Comparison of ENCODE assay signal across 18 mouse cellular contexts in genomic region chr6:52243681-52244121, GRCm38 (mm10). TPM values are rescaled to one million over a fixed set of nuclear protein-coding genes. Genes with fewer than 3 reads are reported as not detected.
DNase-seq lines count a peak whose midpoint lies in the region; ATAC-seq and TF ChIP-seq lines count a peak whose summit lies in the region.
"Had no signal": no experiment of that assay in that cellular context is flagged by ENCODE, and none has a peak within 500 bp of the region (broad histone marks: within the 10 kb centered on the region; RNA-seq: fewer than 3 reads in every experiment).

No protein-coding gene starts in this region.

- peak; percentile 70 for DNase-seq in heart, adult 11 months
- no peak for DNase-seq in limb, embryonic 14.5 days (ENCODE audit: low spot score)
- no peak for DNase-seq in spleen, postnatal 10 days (ENCODE audit: low spot score in 2 of 2)
- DNase-seq in layer of hippocampus, adult 8-10 months (ENCODE audit: low spot score in 2 of 2) = no peak
- DNase-seq: B cell, adult 2 months; cerebellum, postnatal 14 days; layer of hippocampus, adult 9-11 months; lung, postnatal 14 days had no signal

- TF ChIP-seq CTCF in C2C12 (IDR thresholded peaks at IDR 0.05; ENCODE audit: control insufficient read depth, insufficient read depth, insufficient read length) = no peak

- H3K4me2 ChIP-seq in heart, embryonic 11.5 days = no peak overlapping the region
- peak overlapping the region; percentile 15 for H3K4me2 ChIP-seq in intestine, embryonic 15.5 days (replicated peaks)
- H3K4me2 ChIP-seq in limb, embryonic 14.5 days (replicated peaks; ENCODE audit: low read depth, low read length, severe bottlenecking) = peak overlapping the region; percentile 96
- no peak overlapping the region for H3K4me2 ChIP-seq in forebrain, embryonic 13.5 days

- peaks cover 94% of the 10 kb centered on the region for H3K27me3 ChIP-seq in heart, embryonic 11.5 days (ENCODE audit: control insufficient read depth, insufficient read depth, low read length)
- H3K27me3 ChIP-seq in C2C12 (ENCODE audit: control insufficient read depth, insufficient read depth, insufficient read length) = no peaks in the 10 kb centered on the region
- H3K27me3 ChIP-seq in intestine, embryonic 15.5 days (replicated peaks) = peaks cover 92% of the 10 kb centered on the region
- H3K27me3 ChIP-seq in limb, embryonic 14.5 days (ENCODE audit: control insufficient read depth, insufficient read depth, low read length) = no peaks in the 10 kb centered on the region
- H3K27me3 ChIP-seq in forebrain, embryonic 13.5 days = peaks cover 100% of the 10 kb centered on the region

- no peaks in the 10 kb centered on the region for H3K9me3 ChIP-seq in heart, embryonic 11.5 days (replicated peaks; ENCODE audit: control insufficient read depth, low read length)
- no peaks in the 10 kb centered on the region for H3K9me3 ChIP-seq in intestine, embryonic 15.5 days
- no peaks in the 10 kb centered on the region for H3K9me3 ChIP-seq in limb, embryonic 14.5 days (ENCODE audit: control insufficient read depth, low read length)
- H3K9me3 ChIP-seq in forebrain, embryonic 13.5 days (replicated peaks) = no peaks in the 10 kb centered on the region
- H3K9me3 ChIP-seq: hindbrain, embryonic 10.5 days had no signal

- H3K4me1 ChIP-seq in heart, embryonic 11.5 days (ENCODE audit: control insufficient read depth, insufficient read depth, low read length) = peaks cover 5% of the 10 kb centered on the region; the same call in 1 of the 2 replicates
- peaks cover 22% of the 10 kb centered on the region; the same call in 1 of the 2 replicates for H3K4me1 ChIP-seq in intestine, embryonic 15.5 days (replicated peaks)
- H3K4me1 ChIP-seq in limb, embryonic 14.5 days (ENCODE audit: control insufficient read depth, insufficient read depth, low read length) = peaks cover 23% of the 10 kb centered on the region
- H3K4me1 ChIP-seq in forebrain, embryonic 13.5 days = 0 out of 2 replicates have a peak, but pooled peaks cover 4% of the 10 kb centered on the region

- no peak overlapping the region for H3K27ac ChIP-seq in heart, embryonic 11.5 days (ENCODE audit: low read depth, low read length)
- no peak overlapping the region for H3K27ac ChIP-seq in intestine, embryonic 15.5 days
- peak overlapping the region; percentile 98 for H3K27ac ChIP-seq in limb, embryonic 14.5 days (replicated peaks; ENCODE audit: low read depth, low read length)
- H3K27ac ChIP-seq in forebrain, embryonic 13.5 days = no peak overlapping the region
- H3K27ac ChIP-seq: hindbrain, embryonic 10.5 days had no signal

- no peak overlapping the region for H3K4me3 ChIP-seq in heart, embryonic 11.5 days (ENCODE audit: low read depth, low read length)
- peak overlapping the region; percentile 75 for H3K4me3 ChIP-seq in C2C12 (ENCODE audit: insufficient read depth, poor library complexity, severe bottlenecking)
- H3K4me3 ChIP-seq in intestine, embryonic 15.5 days (replicated peaks) = peak overlapping the region; percentile 28
- peak overlapping the region; percentile 90 for H3K4me3 ChIP-seq in limb, embryonic 14.5 days (replicated peaks; ENCODE audit: low read length)
- no peak overlapping the region for H3K4me3 ChIP-seq in forebrain, embryonic 13.5 days
- H3K4me3 ChIP-seq: hindbrain, embryonic 10.5 days had no signal

- H3K9ac ChIP-seq in heart, embryonic 11.5 days (ENCODE audit: low read depth, low read length) = no peak overlapping the region
- no peak overlapping the region for H3K9ac ChIP-seq in intestine, embryonic 15.5 days
- H3K9ac ChIP-seq in limb, embryonic 14.5 days (ENCODE audit: low read depth, low read length, severe bottlenecking) = peak overlapping the region; percentile 98
- no peak overlapping the region for H3K9ac ChIP-seq in forebrain, embryonic 13.5 days

- H3K79me3 ChIP-seq in C2C12 (ENCODE audit: low read depth) = peaks cover 70% of the 10 kb centered on the region

- no peaks in the 10 kb centered on the region for H3K36me3 ChIP-seq in heart, embryonic 11.5 days (ENCODE audit: control insufficient read depth, insufficient read depth, low read length)
- H3K36me3 ChIP-seq in C2C12 (ENCODE audit: control insufficient read depth, insufficient read depth) = peaks cover 8% of the 10 kb centered on the region
- no peaks in the 10 kb centered on the region for H3K36me3 ChIP-seq in intestine, embryonic 15.5 days
- H3K36me3 ChIP-seq in limb, embryonic 14.5 days (ENCODE audit: control insufficient read depth, insufficient read depth, low read length) = peaks cover 1% of the 10 kb centered on the region; the same call in 1 of the 2 replicates
- no peaks in the 10 kb centered on the region for H3K36me3 ChIP-seq in forebrain, embryonic 13.5 days (ENCODE audit: poor library complexity, severe bottlenecking)
- H3K36me3 ChIP-seq: hindbrain, embryonic 10.5 days had no signal

- H3K79me2 ChIP-seq in C2C12 (ENCODE audit: control insufficient read depth, insufficient read depth) = peaks cover 100% of the 10 kb centered on the region

- H3ac ChIP-seq in C2C12 (ENCODE audit: control insufficient read depth, insufficient read length, low read depth) = peak overlapping the region; percentile 66

- TF ChIP-seq POLR2A in limb, embryonic 14.5 days (IDR thresholded peaks at IDR 0.05; ENCODE audit: borderline replicate concordance, extremely low read depth, insufficient read depth, insufficient read length) = no peak

- no peak for ATAC-seq in heart, embryonic 11.5 days (replicated peaks; ENCODE audit: insufficient number of reproducible peaks, low FRiP score, low TSS enrichment)
- no peak for ATAC-seq in intestine, embryonic 15.5 days
- no peak for ATAC-seq in limb, embryonic 14.5 days (ENCODE audit: low FRiP score, low read depth)
- ATAC-seq in forebrain, embryonic 13.5 days = no peak
- ATAC-seq: midbrain, embryonic 16.5 days had no signal

- 1% methylated on average over 12 of the region's 12 CpGs for WGBS in heart, embryonic 11.5 days (ENCODE audit: insufficient replicate concordance)
- 2% methylated on average over 12 of the region's 12 CpGs for WGBS in intestine, embryonic 15.5 days
- WGBS in limb, embryonic 14.5 days = 5% methylated on average over 12 of the region's 12 CpGs
- 2% methylated on average over 12 of the region's 12 CpGs for WGBS in forebrain, embryonic 13.5 days

TF ChIP-seq in C2C12, 6 proteins besides CTCF, POLR2A, EP300 and RAD21:
- TF ChIP-seq MYOG (IDR thresholded peaks at IDR 0.05; ENCODE audit: control insufficient read depth, extremely low read depth, insufficient read length) (no peak), USF1 (IDR thresholded peaks at IDR 0.05; ENCODE audit: low read depth) (no peak)

RNA-seq across cellular contexts. Expression of gene Hoxa11, which starts 1.9 kb away (rescaled TPM):
- not detected in 2 replicates for polyA plus RNA-seq in heart, embryonic 11.5 days (2014; fragmentation: Nextera tagmentation; extraction: Ambion mirVana)
- 19.2 TPM for polyA plus RNA-seq in C2C12 (2012; fragmentation: generic; extraction: Trizol)
- polyA plus RNA-seq in intestine, embryonic 15.5 days (2015; fragmentation: Nextera tagmentation; extraction: Ambion mirVana) = 2.0 and 3.3 TPM in 2 replicates
- 32.6 and 41.2 TPM in 2 replicates for polyA plus RNA-seq in limb, embryonic 14.5 days (2012; rRNA removed)
- 31.1 and 39.0 TPM in 2 replicates for polyA plus RNA-seq in limb, embryonic 14.5 days (2014; fragmentation: Nextera tagmentation; extraction: Ambion mirVana)
- total RNA-seq in layer of hippocampus, adult 8-10 months (2022) = not detected
- polyA plus RNA-seq in forebrain, embryonic 13.5 days (2015; fragmentation: Nextera tagmentation; extraction: Ambion mirVana) = 0.12 TPM in 1 of 2 replicates, not detected in the other
- total RNA-seq: adrenal gland, adult 18-20 months; heart, adult 8-10 months; liver, adult 2 months had no signal
- polyA plus RNA-seq: embryonic facial prominence, embryonic 14.5 days; hindbrain, embryonic 10.5 days; liver, adult 2 months; midbrain, embryonic 16.5 days had no signal

RNA-seq across cellular contexts. Expression of gene Hoxa10, which starts 3.0 kb away (rescaled TPM):
- polyA plus RNA-seq in heart, embryonic 11.5 days (2014; fragmentation: Nextera tagmentation; extraction: Ambion mirVana) = 0.20 and 0.97 TPM in 2 replicates
- polyA plus RNA-seq in C2C12 (2012; fragmentation: generic; extraction: Trizol) = 19.8 TPM
- 11.4 and 20.2 TPM in 2 replicates for polyA plus RNA-seq in intestine, embryonic 15.5 days (2015; fragmentation: Nextera tagmentation; extraction: Ambion mirVana)
- polyA plus RNA-seq in limb, embryonic 14.5 days (2012; rRNA removed) = 111 and 136 TPM in 2 replicates
- 117 and 149 TPM in 2 replicates for polyA plus RNA-seq in limb, embryonic 14.5 days (2014; fragmentation: Nextera tagmentation; extraction: Ambion mirVana)
- not detected for total RNA-seq in layer of hippocampus, adult 8-10 months (2022)
- polyA plus RNA-seq in forebrain, embryonic 13.5 days (2015; fragmentation: Nextera tagmentation; extraction: Ambion mirVana) = 0.09 TPM in 1 of 2 replicates, not detected in the other
- total RNA-seq: heart, adult 8-10 months; liver, adult 2 months had no signal
- polyA plus RNA-seq: embryonic facial prominence, embryonic 14.5 days; hindbrain, embryonic 10.5 days; liver, adult 2 months; midbrain, embryonic 16.5 days had no signal

RNA-seq across cellular contexts. Expression of gene Hoxa9, which starts 12.8 kb away (rescaled TPM):
- 0.13 and 0.29 TPM in 2 replicates for polyA plus RNA-seq in heart, embryonic 11.5 days (2014; fragmentation: Nextera tagmentation; extraction: Ambion mirVana)
- polyA plus RNA-seq in C2C12 (2012; fragmentation: generic; extraction: Trizol) = 19.3 TPM
- 5.3 and 6.3 TPM in 2 replicates for polyA plus RNA-seq in intestine, embryonic 15.5 days (2015; fragmentation: Nextera tagmentation; extraction: Ambion mirVana)
- 107 and 134 TPM in 2 replicates for polyA plus RNA-seq in limb, embryonic 14.5 days (2012; rRNA removed)
- polyA plus RNA-seq in limb, embryonic 14.5 days (2014; fragmentation: Nextera tagmentation; extraction: Ambion mirVana) = 39.0 and 45.2 TPM in 2 replicates
- not detected for total RNA-seq in layer of hippocampus, adult 8-10 months (2022)
- not detected in 2 replicates for polyA plus RNA-seq in forebrain, embryonic 13.5 days (2015; fragmentation: Nextera tagmentation; extraction: Ambion mirVana)
- total RNA-seq: heart, adult 8-10 months; liver, adult 2 months had no signal
- polyA plus RNA-seq: hindbrain, embryonic 10.5 days; midbrain, embryonic 16.5 days had no signal

RNA-seq across cellular contexts. Expression of gene Hoxa13, which starts 17.0 kb away (rescaled TPM):
- polyA plus RNA-seq in heart, embryonic 11.5 days (2014; fragmentation: Nextera tagmentation; extraction: Ambion mirVana) = 0.20 TPM in 1 of 2 replicates, not detected in the other
- 0.77 TPM for polyA plus RNA-seq in C2C12 (2012; fragmentation: generic; extraction: Trizol)
- polyA plus RNA-seq in intestine, embryonic 15.5 days (2015; fragmentation: Nextera tagmentation; extraction: Ambion mirVana) = 0.59 and 0.61 TPM in 2 replicates
- 26.0 and 37.6 TPM in 2 replicates for polyA plus RNA-seq in limb, embryonic 14.5 days (2012; rRNA removed)
- polyA plus RNA-seq in limb, embryonic 14.5 days (2014; fragmentation: Nextera tagmentation; extraction: Ambion mirVana) = 16.0 and 24.1 TPM in 2 replicates
- total RNA-seq in layer of hippocampus, adult 8-10 months (2022) = not detected
- polyA plus RNA-seq in forebrain, embryonic 13.5 days (2015; fragmentation: Nextera tagmentation; extraction: Ambion mirVana) = not detected in 2 replicates
- total RNA-seq: adrenal gland, adult 18-20 months; heart, adult 8-10 months; liver, adult 2 months had no signal
- polyA plus RNA-seq: embryonic facial prominence, embryonic 14.5 days; hindbrain, embryonic 10.5 days; liver, adult 2 months; midbrain, embryonic 16.5 days had no signal

RNA-seq across cellular contexts. Expression of gene Hoxa7, which starts 22.0 kb away (rescaled TPM):
- polyA plus RNA-seq in heart, embryonic 11.5 days (2014; fragmentation: Nextera tagmentation; extraction: Ambion mirVana) = 0.49 TPM in 2 replicates
- 7.5 TPM for polyA plus RNA-seq in C2C12 (2012; fragmentation: generic; extraction: Trizol)
- polyA plus RNA-seq in intestine, embryonic 15.5 days (2015; fragmentation: Nextera tagmentation; extraction: Ambion mirVana) = 7.5 and 9.4 TPM in 2 replicates
- polyA plus RNA-seq in limb, embryonic 14.5 days (2012; rRNA removed) = 15.8 and 17.0 TPM in 2 replicates
- polyA plus RNA-seq in limb, embryonic 14.5 days (2014; fragmentation: Nextera tagmentation; extraction: Ambion mirVana) = 8.9 and 10.1 TPM in 2 replicates
- not detected for total RNA-seq in layer of hippocampus, adult 8-10 months (2022)
- polyA plus RNA-seq in forebrain, embryonic 13.5 days (2015; fragmentation: Nextera tagmentation; extraction: Ambion mirVana) = not detected in 2 replicates
- total RNA-seq: liver, adult 2 months had no signal
- polyA plus RNA-seq: hindbrain, embryonic 10.5 days; midbrain, embryonic 16.5 days had no signal

Comparison
In these comparisons a context has a peak if more than half of its experiments do, and no peak if none do; other contexts are left out.
1. H3K4me2 ChIP-seq: peak in intestine, embryonic 15.5 days (single experiment) and limb, embryonic 14.5 days (single experiment); none in heart, embryonic 11.5 days (single experiment) and forebrain, embryonic 13.5 days (single experiment).
2. H3K4me3 ChIP-seq: peak in C2C12 (single experiment), intestine, embryonic 15.5 days (single experiment) and limb, embryonic 14.5 days (single experiment); none in heart, embryonic 11.5 days (single experiment) and forebrain, embryonic 13.5 days (single experiment).